In the genomic region with DNA sequence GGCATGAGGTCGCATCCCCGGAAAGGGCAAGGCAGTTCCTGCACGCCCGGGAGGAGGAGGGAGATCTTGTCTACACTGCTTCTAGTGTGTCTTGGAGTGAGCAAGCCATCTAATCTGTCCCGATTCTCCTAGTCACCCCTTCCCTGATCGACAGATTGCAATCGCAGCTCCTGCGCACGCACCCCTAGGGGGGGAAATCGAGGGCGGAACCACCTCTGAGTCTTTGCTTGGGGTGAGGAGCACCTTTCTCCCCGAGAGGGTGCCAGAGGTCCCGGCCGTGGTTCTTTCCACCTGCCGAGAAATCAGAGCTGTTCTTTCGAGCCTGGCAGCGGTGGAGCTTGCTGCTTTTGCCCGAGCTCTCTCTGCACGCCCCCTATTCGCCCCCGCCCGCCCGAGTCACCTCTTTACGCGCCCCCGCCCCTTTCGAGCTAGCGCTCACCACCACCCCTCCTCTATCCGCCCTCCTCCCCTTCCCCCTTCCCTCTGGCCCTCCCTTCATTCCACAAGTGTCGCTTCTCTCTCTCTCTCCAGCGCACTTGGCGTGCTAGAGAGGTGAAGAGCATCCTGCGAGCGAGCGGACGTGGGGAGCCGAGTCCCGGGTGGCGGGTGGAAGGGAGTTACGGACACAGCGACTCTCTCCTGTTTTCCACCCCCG, we compare ENCODE assay signal across 8 mouse cellular contexts. TPM values are rescaled to one million over a fixed set of nuclear protein-coding genes. Genes with fewer than 3 reads are reported as not detected.
DNase-seq lines count a peak whose midpoint lies in the region; ATAC-seq and TF ChIP-seq lines count a peak whose summit lies in the region.

A gene (plus strand): TSS at position 498 of the 655 bp plus-strand sequence.

- DNase-seq in kidney, adult 11 months, result no peak
- peak; percentile 82 for DNase-seq in brain, adult 2 months (ENCODE audit: low read depth, low spot score)
- peak; percentile 48 to 60 for DNase-seq in frontal cortex, postnatal 10 days (ENCODE audit: low spot score in 2 of 2)
- DNase-seq in kidney, postnatal 14 days, result peak; percentile 3
- peak; percentile 19 for DNase-seq in liver, postnatal 0 days
- peak; percentile 81 to 83 for DNase-seq in right cerebral cortex, postnatal 10 days (ENCODE audit: low spot score in 2 of 2)
- DNase-seq in gastrocnemius, postnatal 36 days, result no peak

- no peak for TF ChIP-seq EP300 in liver, postnatal 0 days (IDR thresholded peaks at IDR 0.05; ENCODE audit: low read depth)

- H3K27ac ChIP-seq in kidney, embryonic 15.5 days, result no peak within 1 kb of the TSS
- H3K27ac ChIP-seq in liver, postnatal 0 days (ENCODE audit: low read depth), result no peak within 1 kb of the TSS

- peak within 1 kb of the TSS; percentile 59 for H3K4me3 ChIP-seq in kidney, embryonic 15.5 days (replicated peaks)
- H3K4me3 ChIP-seq in liver, postnatal 0 days (ENCODE audit: low read depth, low read length), result peak within 1 kb of the TSS; percentile 38

- no peaks in the 10 kb centered on the region for H3K36me3 ChIP-seq in kidney, embryonic 15.5 days
- no peaks in the 10 kb centered on the region for H3K36me3 ChIP-seq in liver, postnatal 0 days (replicated peaks; ENCODE audit: insufficient read depth, low read length)

- peaks cover 24% of the 10 kb centered on the region for H3K4me1 ChIP-seq in kidney, embryonic 15.5 days
- no peaks in the 10 kb centered on the region for H3K4me1 ChIP-seq in liver, postnatal 0 days (ENCODE audit: insufficient read depth)

- H3K9ac ChIP-seq in kidney, embryonic 15.5 days, result peak within 1 kb of the TSS; percentile 35
- no peak within 1 kb of the TSS for H3K9ac ChIP-seq in liver, postnatal 0 days (replicated peaks)

- peak; percentile 41; the same call in 1 of the 2 replicates for ATAC-seq in kidney, embryonic 15.5 days (replicated peaks; ENCODE audit: low FRiP score)
- no peak for ATAC-seq in liver, postnatal 0 days

- peaks cover 94% of the 10 kb centered on the region for H3K27me3 ChIP-seq in kidney, embryonic 15.5 days
- H3K27me3 ChIP-seq in liver, postnatal 0 days (ENCODE audit: insufficient read depth, low read length), result peaks cover 63% of the 10 kb centered on the region

- no peak for TF ChIP-seq CTCF in liver, postnatal 0 days (IDR thresholded peaks at IDR 0.05; ENCODE audit: low read depth)

- under 1% methylated on average over 40 of the region's 42 CpGs for WGBS in kidney, embryonic 15.5 days
- 1% methylated on average over 32 of the region's 42 CpGs for WGBS in liver, postnatal 0 days (ENCODE audit: insufficient replicate concordance)

- H3K9me3 ChIP-seq in kidney, embryonic 15.5 days (replicated peaks), result no peaks in the 10 kb centered on the region
- no peaks in the 10 kb centered on the region for H3K9me3 ChIP-seq in liver, postnatal 0 days (ENCODE audit: low read length)

- H3K4me2 ChIP-seq in kidney, embryonic 15.5 days, result peak within 1 kb of the TSS; percentile 98
- H3K4me2 ChIP-seq in liver, postnatal 0 days (ENCODE audit: low read depth, low read length), result peak within 1 kb of the TSS; percentile 62

- intact Hi-C loops in gastrocnemius, postnatal 36 days (cut with DNase I), result loop anchor here (5.0 kb wide), 1 partner anchor 219 kb away; no protein-coding TSS in a partner anchor

RNA-seq across cellular contexts. Expression of the gene that starts here (rescaled TPM):
- polyA plus RNA-seq in kidney, embryonic 15.5 days (2015; fragmentation: Nextera tagmentation; extraction: Ambion mirVana), result 0.76 and 1.3 TPM in 2 replicates
- 0.45 and 0.58 TPM in 2 replicates for polyA plus RNA-seq in liver, postnatal 0 days (2015; fragmentation: Nextera tagmentation; extraction: Ambion mirVana)
- not detected for total RNA-seq in gastrocnemius, postnatal 36 days (2021)

Comparison
In these comparisons a context has a peak if more than half of its experiments do, and no peak if none do; other contexts are left out.
1. DNase-seq: peak in brain, adult 2 months (single experiment), frontal cortex, postnatal 10 days (2 of 2), kidney, postnatal 14 days (single experiment) and right cerebral cortex, postnatal 10 days (2 of 2); none in kidney, adult 11 months (single experiment) and gastrocnemius, postnatal 36 days (0 of 2).
2. Peak in DNase-seq, H3K4me3 ChIP-seq and H3K4me2 ChIP-seq in liver, postnatal 0 days; RNA of the gene not detected or under 1 TPM.